Mouse (Mus musculus): ENCODE results near the gene D16Ertd472e.
"Not testable (repeated sequence)": the region's sequence is repeated elsewhere in the genome, so short reads cannot be mapped to it uniquely, and the experiment has no call there.

D16Ertd472e gene

GRCm38 (mm10) chr16:78564110-78564821 lies 12.2 kb downstream of the D16Ertd472e start:
- no peak for DNase-seq (ENCODE audit: low spot score)

- no peak for DNase-seq (ENCODE audit: low spot score)
Measured at GRCm38 (mm10) chr16:78563093-78563971, 13.2 kb downstream of the D16Ertd472e start.

DNA sequence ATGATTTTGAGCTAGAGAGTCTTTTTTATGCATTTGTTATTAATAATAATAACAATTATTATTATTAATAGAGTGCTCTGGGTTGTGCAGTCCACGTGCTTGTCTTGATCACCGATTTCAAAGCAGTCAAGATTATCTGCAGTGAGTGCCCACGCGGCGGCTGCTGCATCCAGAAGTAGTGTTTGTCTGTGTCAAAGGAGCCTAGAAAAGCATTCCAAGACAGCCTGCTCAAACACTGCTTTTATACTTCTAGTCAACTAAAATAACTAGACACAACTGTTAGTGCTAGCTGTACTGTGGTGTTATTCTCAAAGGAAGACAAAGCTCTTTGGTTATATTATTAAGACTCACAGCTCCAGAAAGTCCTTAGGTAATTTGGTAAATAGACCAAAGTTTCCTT lies 15.9 kb downstream of the D16Ertd472e start:
- DNase-seq (ENCODE audit: low spot score): no peak

GRCm38 (mm10) chr16:78560063-78560462 lies 16.4 kb downstream of the D16Ertd472e start:
- DNase-seq (ENCODE audit: low spot score): no peak

- no peak for DNase-seq (ENCODE audit: low spot score)
Measured at GRCm38 (mm10) chr16:78557573-78557972, 18.9 kb downstream of the D16Ertd472e start.

GRCm38 (mm10) chr16:78554911-78555648 lies 21.4 kb downstream of the D16Ertd472e start:
- no peak for DNase-seq (ENCODE audit: low spot score)

DNA sequence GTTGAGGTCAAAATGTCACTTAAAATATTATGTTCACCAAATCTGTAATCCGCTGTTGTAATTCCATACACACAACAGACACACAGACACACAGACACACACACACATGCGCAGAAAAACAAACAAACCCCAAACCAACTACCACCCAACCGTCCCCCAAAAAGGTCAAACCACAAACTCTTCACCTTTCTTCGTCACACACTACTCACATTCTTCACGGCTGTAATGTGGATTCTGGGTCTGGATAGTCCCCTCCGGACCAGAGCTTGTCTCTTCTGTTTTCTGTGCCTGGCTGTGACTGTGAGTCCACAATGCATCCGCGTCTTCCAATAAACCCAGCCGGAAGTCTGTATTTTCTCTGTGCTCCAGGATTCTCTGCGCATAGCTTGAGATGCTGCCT lies 29.1 kb downstream of the D16Ertd472e start:
- DNase-seq (ENCODE audit: low spot score): no peak

DNA sequence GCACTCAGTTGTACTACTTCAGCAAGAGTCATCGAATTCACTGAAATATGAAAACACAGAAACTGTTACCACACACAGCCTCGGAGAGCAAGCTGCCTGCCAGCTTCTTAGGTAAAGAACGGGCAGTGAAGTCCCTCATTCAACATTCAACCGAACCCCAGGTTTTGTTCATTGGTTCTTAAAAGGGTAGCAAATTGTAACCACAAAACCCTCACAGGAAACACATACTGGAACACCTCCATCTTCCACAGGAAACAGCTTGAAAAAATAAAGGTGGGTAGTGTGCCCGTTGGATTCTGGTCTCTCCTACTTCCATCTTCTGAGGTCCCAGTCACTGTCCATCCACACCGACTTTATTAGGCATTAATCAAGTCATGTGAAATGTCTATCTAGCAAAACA lies 30.0 kb downstream of the D16Ertd472e start:
- no peak for DNase-seq (ENCODE audit: low spot score)

- no peak for DNase-seq (ENCODE audit: low spot score)
Measured at GRCm38 (mm10) chr16:78540376-78541246, 35.9 kb downstream of the D16Ertd472e start.

DNA sequence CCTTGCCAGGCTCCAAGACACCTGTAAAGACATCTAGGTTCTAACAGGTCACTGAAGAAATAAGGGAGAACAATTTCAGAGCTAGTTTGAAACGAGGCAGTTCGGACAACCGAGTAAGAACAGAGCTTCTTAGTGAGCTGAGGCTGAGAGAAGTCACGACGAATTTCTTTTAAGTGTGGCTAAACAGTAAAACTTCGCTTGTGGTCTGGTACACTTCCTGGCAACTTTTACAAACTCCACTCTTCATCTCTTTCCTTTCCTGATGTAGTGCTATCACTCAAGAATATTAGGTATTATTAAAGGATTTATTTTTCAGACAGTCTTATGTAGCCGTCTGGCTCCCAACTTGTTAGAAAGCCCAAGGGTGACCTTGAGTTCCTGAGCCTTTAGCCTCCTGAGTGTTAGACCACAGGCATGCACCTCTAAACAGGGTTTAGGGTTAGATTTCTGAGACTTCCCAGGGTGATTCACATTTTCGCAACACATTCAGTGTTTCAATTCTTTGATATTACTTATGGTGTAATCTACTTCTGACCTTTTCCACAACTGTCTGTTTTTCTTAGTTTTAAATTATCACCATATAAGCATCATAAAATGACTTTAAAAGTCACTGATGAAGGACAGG lies 38.6 kb downstream of the D16Ertd472e start:
- no peak for DNase-seq (ENCODE audit: low spot score)

DNA sequence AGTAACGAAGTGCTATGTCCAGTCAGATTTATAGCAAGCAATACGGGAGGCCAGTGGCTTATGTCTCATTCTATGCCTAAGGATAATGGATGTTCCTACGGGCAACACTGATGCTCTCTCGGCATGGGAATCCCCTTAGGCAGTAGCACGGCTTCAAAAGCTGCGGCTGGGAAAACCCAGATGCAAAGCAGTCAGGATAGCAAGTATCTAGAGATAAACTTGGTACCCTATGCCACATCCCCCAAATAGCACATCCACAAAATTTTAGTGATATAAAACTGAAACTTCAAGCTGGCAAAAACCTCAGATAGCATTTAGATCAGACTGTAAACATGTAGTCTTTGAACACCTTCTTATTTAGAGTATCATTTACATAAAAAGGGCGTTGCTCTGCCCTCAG lies 39.2 kb downstream of the D16Ertd472e start:
- DNase-seq (ENCODE audit: low spot score): no peak

GRCm38 (mm10) chr16:78534468-78534867 lies 42.0 kb downstream of the D16Ertd472e start:
- no peak for DNase-seq (ENCODE audit: low spot score)

GRCm38 (mm10) chr16:78531957-78532605 lies 44.4 kb downstream of the D16Ertd472e start:
- no peak for DNase-seq (ENCODE audit: low spot score)

- no peak for DNase-seq (ENCODE audit: low spot score)
Measured at GRCm38 (mm10) chr16:78522974-78523373, 53.5 kb downstream of the D16Ertd472e start.

DNA sequence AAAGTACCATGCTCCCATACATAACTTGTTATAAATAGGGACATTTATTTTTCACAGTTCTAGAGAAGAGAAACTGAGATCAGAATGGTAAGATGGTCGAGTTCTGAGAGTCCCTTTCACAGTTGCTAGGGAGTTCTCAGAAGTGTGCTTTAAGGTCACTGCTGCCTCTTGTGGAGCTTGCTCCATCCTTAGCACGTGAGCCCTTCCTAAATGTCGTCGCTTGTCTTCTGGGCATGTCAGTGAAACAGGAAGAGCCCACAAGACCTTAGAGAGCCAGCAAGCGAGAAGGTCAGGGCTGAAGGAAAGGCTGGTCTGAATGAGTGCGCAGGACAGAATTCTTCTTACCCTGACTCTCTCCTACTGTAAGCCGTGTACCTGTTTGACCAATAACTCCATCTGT lies 57.8 kb downstream of the D16Ertd472e start:
- DNase-seq (ENCODE audit: low spot score): no peak

GRCm38 (mm10) chr16:78517171-78517570 lies 59.3 kb downstream of the D16Ertd472e start:
- DNase-seq (ENCODE audit: low spot score): no peak

DNA sequence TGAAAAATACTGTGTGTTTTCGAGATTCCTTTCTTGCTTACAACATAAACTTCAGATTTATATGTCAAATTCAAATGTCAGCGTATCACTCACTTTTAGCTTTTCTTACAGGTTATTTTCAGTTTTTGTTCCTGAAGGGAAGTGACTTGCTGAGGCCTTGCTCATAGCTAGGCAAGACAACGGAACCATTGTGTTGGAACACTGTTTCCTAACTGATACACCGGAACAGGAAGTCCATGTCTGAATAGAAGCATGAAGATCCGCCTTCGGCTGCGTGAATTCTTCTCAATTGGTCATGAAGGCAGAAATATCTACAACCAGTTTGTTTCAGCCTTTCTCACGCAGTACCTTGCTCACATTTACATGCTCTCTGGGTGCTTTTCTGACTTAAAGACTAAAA lies 65.0 kb downstream of the D16Ertd472e start:
- DNase-seq (ENCODE audit: low spot score): no peak

- DNase-seq (ENCODE audit: low spot score): no peak
Measured at GRCm38 (mm10) chr16:78502492-78502891, 74.0 kb downstream of the D16Ertd472e start.

DNA sequence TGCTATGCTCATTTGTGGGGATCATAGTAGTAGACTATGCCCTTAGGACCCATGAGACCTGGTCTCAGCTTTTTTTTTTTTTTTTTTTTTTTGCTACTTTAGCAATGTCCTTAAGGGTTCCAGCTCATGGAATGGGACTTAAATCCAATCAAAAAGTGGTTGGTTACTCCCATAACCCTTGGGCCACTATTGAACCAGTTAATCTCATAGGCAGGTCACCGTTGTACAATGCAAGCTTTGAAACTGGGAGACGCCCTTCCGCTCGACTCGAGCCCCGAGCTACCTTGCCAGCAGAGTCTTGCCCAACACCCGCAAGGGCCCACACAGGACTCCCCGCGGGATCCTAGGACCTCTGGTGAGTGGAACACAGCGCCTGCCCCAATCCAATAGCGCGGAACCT lies 83.8 kb downstream of the D16Ertd472e start:
- DNase-seq (ENCODE audit: low spot score): not testable (repeated sequence)

- no peak for DNase-seq (ENCODE audit: low spot score)
Measured at GRCm38 (mm10) chr16:78490779-78491178, 85.7 kb downstream of the D16Ertd472e start.
